Mouse (Mus musculus): ENCODE results near the gene Hs6st1. TPM values are rescaled to one million over a fixed set of nuclear protein-coding genes. Genes with fewer than 3 reads are reported as not detected.

Gene Hs6st1
- polyA plus RNA-seq, 2 experiments = 6.8 to 31.0 TPM

DNA sequence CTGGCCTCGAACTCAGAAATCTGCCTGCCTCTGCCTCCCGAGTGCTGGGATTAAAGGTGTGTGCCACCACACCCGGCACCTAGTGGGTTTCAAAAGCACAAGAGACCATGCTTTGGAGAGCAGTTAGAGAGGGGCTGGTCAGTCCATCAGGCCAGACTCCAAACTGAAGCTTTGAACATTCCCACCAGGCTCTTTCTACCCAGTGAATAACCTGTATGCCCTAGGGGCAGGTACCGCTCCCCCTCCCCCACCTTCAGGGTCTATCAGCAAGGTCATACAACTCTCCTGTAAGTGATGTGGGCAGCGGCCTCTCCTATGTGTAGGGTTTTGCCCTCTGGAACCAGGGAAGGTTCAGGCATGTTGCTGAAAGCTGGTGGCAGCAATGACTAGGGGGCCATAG, 6.0 kb downstream of the Hs6st1 start:
- no peak for TF ChIP-seq EP300 (IDR thresholded peaks at IDR 0.05; ENCODE audit: low read depth)
- no peak for TF ChIP-seq CTCF (IDR thresholded peaks at IDR 0.05; ENCODE audit: low read depth)
- no peak for ATAC-seq (ENCODE audit: insufficient read depth)

DNA sequence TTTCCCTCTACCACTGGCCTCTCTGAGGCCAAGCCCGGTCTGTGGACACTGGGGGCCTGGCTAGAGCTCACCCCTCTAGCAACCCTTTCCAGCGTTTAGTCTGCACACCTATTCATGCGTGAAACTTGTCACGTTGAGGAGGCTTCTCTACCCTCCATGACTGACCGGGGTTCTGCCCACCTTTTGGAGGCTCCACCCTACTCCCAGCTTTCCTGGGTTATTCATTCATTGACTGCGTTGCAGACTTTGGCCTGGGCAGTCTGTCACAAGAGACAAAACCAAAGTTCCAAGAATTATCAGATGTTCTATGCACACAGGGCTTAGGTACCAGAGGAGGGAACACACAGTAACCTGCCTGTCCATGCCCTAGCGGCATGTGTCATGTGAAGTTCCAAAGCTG, 6.8 kb downstream of the Hs6st1 start:
- no peak for DNase-seq (ENCODE audit: low read depth in 3 of 3, low spot score in 3 of 3)
- H3K4me1 ChIP-seq (replicated peaks; ENCODE audit: control insufficient read depth in 2 of 2, insufficient read depth in 2 of 2, low read length in 1 of 2) = peaks cover 27 to 68% of the 10 kb centered on the region in 2 experiments
- no peak overlapping the region for H3K4me3 ChIP-seq (ENCODE audit: insufficient read depth in 1 of 2, low read depth in 2 of 2, low read length in 2 of 2)
- no peaks in the 10 kb centered on the region for H3K27me3 ChIP-seq (ENCODE audit: control insufficient read depth, insufficient read depth, low read length)
- TF ChIP-seq CTCF (IDR thresholded peaks at IDR 0.05; ENCODE audit: low read depth) (no peak), EP300 (IDR thresholded peaks at IDR 0.05; ENCODE audit: low read depth) (no peak)
- H3K27ac ChIP-seq = peak overlapping the region; percentile 30; the same call in 1 of the 2 replicates
- whole genome bisulfite sequencing (ENCODE audit: insufficient replicate concordance) = 81% methylated on average over 7 of the region's 7 CpGs
- H3K9me3 ChIP-seq (ENCODE audit: control insufficient read depth, low read length) = no peaks in the 10 kb centered on the region
- peak overlapping the region; percentile 37 for H3K4me2 ChIP-seq (ENCODE audit: low read depth)
- no peak overlapping the region; the same call in 1 of the 2 replicates for H3K9ac ChIP-seq (replicated peaks)
- peak; percentile 27 for ATAC-seq (ENCODE audit: insufficient read depth)
- peaks cover 92% of the 10 kb centered on the region for H3K36me3 ChIP-seq (replicated peaks; ENCODE audit: control insufficient read depth, insufficient read depth, low read depth)

More for the DNA sequence above, 6.0 kb downstream of the Hs6st1 start:
- WGBS (ENCODE audit: insufficient replicate concordance) = 82% methylated on average over 5 of the region's 5 CpGs
- Histone ChIP-seq H3K4me1 (replicated peaks; ENCODE audit: control insufficient read depth in 2 of 2, insufficient read depth in 2 of 2, low read length in 1 of 2) (peaks cover 27 to 69% of the 10 kb centered on the region in 2 experiments), H3K4me2 (ENCODE audit: low read depth) (peak overlapping the region; percentile 37), H3K27me3 (ENCODE audit: control insufficient read depth, insufficient read depth, low read length) (no peaks in the 10 kb centered on the region), H3K9me3 (ENCODE audit: control insufficient read depth, low read length) (no peaks in the 10 kb centered on the region), H3K4me3 (ENCODE audit: insufficient read depth in 1 of 2, low read depth in 2 of 2, low read length in 2 of 2) (no peak overlapping the region), H3K27ac (no peak overlapping the region), H3K36me3 (replicated peaks; ENCODE audit: control insufficient read depth, insufficient read depth, low read depth) (peaks cover 87% of the 10 kb centered on the region), H3K9ac (replicated peaks) (no peak overlapping the region; the same call in 1 of the 2 replicates)
- DNase-seq (ENCODE audit: low read depth in 3 of 3, low spot score in 3 of 3) = no peak

DNA sequence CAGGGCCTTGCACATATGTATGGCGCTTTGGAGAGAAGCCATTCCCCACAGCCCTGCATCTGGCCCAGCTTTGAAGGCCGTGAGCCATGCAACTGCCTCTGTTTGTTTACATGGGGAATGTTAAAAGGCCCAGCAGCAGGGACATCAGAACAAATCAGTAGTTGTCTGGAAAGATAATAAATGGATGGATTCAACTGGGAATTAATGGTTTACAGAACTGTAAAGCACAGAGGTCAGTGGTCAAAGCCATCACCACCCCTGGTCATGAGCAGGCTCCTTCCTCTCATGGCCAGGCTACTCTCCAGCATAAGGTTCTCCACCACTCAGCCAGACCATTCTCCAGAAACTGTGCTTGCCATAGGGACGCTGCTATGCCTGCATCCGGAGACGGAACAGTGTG, 7.5 kb downstream of the Hs6st1 start:
- TF ChIP-seq CTCF (IDR thresholded peaks at IDR 0.05; ENCODE audit: low read depth) = no peak
- no peak for TF ChIP-seq EP300 (IDR thresholded peaks at IDR 0.05; ENCODE audit: low read depth)
- H3K4me2 ChIP-seq (ENCODE audit: low read depth) = peak overlapping the region; percentile 32; the same call in 1 of the 2 replicates
- H3K9me3 ChIP-seq (ENCODE audit: control insufficient read depth, low read length) = no peaks in the 10 kb centered on the region
- no peak overlapping the region for H3K4me3 ChIP-seq (ENCODE audit: insufficient read depth in 1 of 2, low read depth in 2 of 2, low read length in 2 of 2)
- no peak overlapping the region for H3K9ac ChIP-seq (replicated peaks)
- peak overlapping the region; percentile 30; the same call in 1 of the 2 replicates for H3K27ac ChIP-seq
- peaks cover 92% of the 10 kb centered on the region for H3K36me3 ChIP-seq (replicated peaks; ENCODE audit: control insufficient read depth, insufficient read depth, low read depth)
- DNase-seq (ENCODE audit: low read depth in 3 of 3, low spot score in 3 of 3) (no peak), ATAC-seq (ENCODE audit: insufficient read depth) (no peak)
- H3K4me1 ChIP-seq (replicated peaks; ENCODE audit: control insufficient read depth in 2 of 2, insufficient read depth in 2 of 2, low read length in 1 of 2) = peaks cover 27 to 62% of the 10 kb centered on the region in 2 experiments
- H3K27me3 ChIP-seq (ENCODE audit: control insufficient read depth, insufficient read depth, low read length) = no peaks in the 10 kb centered on the region
- 79% methylated on average over 5 of the region's 5 CpGs for WGBS (ENCODE audit: insufficient replicate concordance)

DNA sequence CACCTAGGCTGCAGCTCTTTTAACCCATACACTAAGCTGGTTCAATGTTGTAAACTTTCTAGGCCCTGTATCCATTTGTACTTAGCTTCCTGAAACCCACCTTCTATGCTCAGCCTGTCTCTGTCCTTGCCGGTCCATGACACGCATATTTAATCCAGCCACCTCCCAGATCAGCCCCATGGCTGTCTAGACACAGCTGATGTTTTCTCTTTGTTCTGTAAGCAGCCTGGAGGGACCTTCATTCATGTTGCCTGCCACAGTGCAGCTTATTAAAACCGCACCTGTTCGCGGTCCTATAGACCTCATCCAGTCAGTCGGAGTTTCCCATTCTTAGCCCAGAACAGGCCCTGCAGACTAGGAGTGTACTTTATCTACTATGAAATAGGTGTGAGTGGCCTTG, 8.9 kb downstream of the Hs6st1 start:
- no peaks in the 10 kb centered on the region for H3K27me3 ChIP-seq (ENCODE audit: control insufficient read depth, insufficient read depth, low read length)
- 90% methylated on average over 6 of the region's 6 CpGs for WGBS (ENCODE audit: insufficient replicate concordance)
- TF ChIP-seq EP300 (IDR thresholded peaks at IDR 0.05; ENCODE audit: low read depth) = no peak
- TF ChIP-seq CTCF (IDR thresholded peaks at IDR 0.05; ENCODE audit: low read depth) = no peak
- no peak overlapping the region for H3K4me2 ChIP-seq (ENCODE audit: low read depth)
- H3K4me1 ChIP-seq (replicated peaks; ENCODE audit: control insufficient read depth in 2 of 2, insufficient read depth in 2 of 2, low read length in 1 of 2) = peaks cover 17 to 47% of the 10 kb centered on the region in 2 experiments
- DNase-seq (ENCODE audit: low read depth in 3 of 3, low spot score in 3 of 3) = no peak
- no peaks in the 10 kb centered on the region for H3K9me3 ChIP-seq (ENCODE audit: control insufficient read depth, low read length)
- ATAC-seq (ENCODE audit: insufficient read depth) = no peak
- peaks cover 94% of the 10 kb centered on the region for H3K36me3 ChIP-seq (replicated peaks; ENCODE audit: control insufficient read depth, insufficient read depth, low read depth)
- no peak overlapping the region for H3K4me3 ChIP-seq (ENCODE audit: insufficient read depth in 1 of 2, low read depth in 2 of 2, low read length in 2 of 2)
- H3K27ac ChIP-seq = no peak overlapping the region
- H3K9ac ChIP-seq (replicated peaks) = no peak overlapping the region

DNA sequence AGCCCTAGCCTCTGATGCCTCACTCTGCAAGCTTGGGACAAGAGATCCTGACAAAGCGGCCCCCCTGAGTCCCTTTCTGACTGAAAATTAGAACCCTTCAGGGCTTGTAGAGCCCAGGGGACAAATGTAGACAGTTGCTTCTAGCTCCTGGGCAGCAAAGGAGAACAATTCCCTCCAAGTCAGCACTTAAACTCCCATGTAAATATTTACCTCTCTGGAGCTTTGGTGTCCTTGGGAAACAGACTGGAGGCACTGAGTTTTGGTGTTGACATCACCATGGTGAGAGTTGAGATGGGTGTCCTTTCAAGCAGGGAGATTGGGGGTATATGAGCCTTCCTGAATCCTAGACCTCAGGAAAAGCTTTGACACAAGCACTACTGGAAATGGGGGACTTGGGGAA, 10.1 kb downstream of the Hs6st1 start:
- Histone ChIP-seq H3K36me3 (replicated peaks; ENCODE audit: control insufficient read depth, insufficient read depth, low read depth) (peaks cover 96% of the 10 kb centered on the region), H3K27me3 (ENCODE audit: control insufficient read depth, insufficient read depth, low read length) (no peaks in the 10 kb centered on the region), H3K27ac (no peak overlapping the region), H3K4me2 (ENCODE audit: low read depth) (no peak overlapping the region), H3K9me3 (ENCODE audit: control insufficient read depth, low read length) (no peaks in the 10 kb centered on the region), H3K4me3 (ENCODE audit: insufficient read depth in 1 of 2, low read depth in 2 of 2, low read length in 2 of 2) (no peak overlapping the region), H3K4me1 (replicated peaks; ENCODE audit: control insufficient read depth in 2 of 2, insufficient read depth in 2 of 2, low read length in 1 of 2) (peaks cover 7 to 36% of the 10 kb centered on the region in 2 experiments), H3K9ac (replicated peaks) (no peak overlapping the region)
- no peak for TF ChIP-seq EP300 (IDR thresholded peaks at IDR 0.05; ENCODE audit: low read depth)
- no peak for TF ChIP-seq CTCF (IDR thresholded peaks at IDR 0.05; ENCODE audit: low read depth)
- DNase-seq (ENCODE audit: low read depth in 3 of 3, low spot score in 3 of 3) (no peak), ATAC-seq (ENCODE audit: insufficient read depth) (no peak)
- 77% methylated on average over 1 of the region's 1 CpGs for WGBS (ENCODE audit: insufficient replicate concordance)
